Mouse (Mus musculus): ENCODE data around the gene Mical1. TPM values are rescaled to one million over a fixed set of nuclear protein-coding genes. Genes with fewer than 3 reads are reported as not detected.

Gene Mical1
- polyA plus RNA-seq, 1 experiment from 2014 or later, result 44.8 TPM

DNA sequence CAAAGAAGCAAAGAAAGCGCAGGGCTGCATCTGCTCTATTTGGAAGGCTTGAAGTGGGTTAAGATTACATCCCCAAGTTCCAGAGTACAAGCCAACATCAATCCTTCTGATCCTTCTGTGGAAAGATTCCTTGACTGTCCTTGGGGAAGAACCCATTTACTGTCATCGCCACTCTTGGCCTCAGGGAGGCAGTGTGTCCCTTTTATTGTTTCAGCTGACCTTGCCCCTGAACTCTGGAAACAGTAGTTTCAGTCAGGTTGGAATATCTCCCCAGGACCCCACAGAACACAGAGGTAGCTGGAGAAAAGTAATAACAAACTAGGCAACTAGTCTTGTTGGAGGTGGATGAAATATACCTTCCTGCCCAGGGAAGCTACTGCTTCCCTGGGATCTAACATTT is 33.0 kb downstream of the Mical1 start:
- Histone ChIP-seq H3K9me3 (ENCODE audit: control insufficient read depth, low read length) (no peaks in the 10 kb centered on the region), H3K4me1 (replicated peaks; ENCODE audit: control insufficient read depth, insufficient read depth, low read length) (no peaks in the 10 kb centered on the region), H3K4me3 (replicated peaks; ENCODE audit: low read length) (no peak overlapping the region), H3K27ac (ENCODE audit: low read length) (no peak overlapping the region), H3K4me2 (ENCODE audit: low read length) (no peak overlapping the region), H3K27me3 (replicated peaks; ENCODE audit: control insufficient read depth, insufficient read depth, low read length) (no peaks in the 10 kb centered on the region), H3K36me3 (ENCODE audit: control insufficient read depth, insufficient read depth) (no peaks in the 10 kb centered on the region), H3K9ac (replicated peaks; ENCODE audit: low read depth, low read length) (no peak overlapping the region)
- ATAC-seq, result no peak
- WGBS, result 38% methylated on average over 2 of the region's 2 CpGs

DNA sequence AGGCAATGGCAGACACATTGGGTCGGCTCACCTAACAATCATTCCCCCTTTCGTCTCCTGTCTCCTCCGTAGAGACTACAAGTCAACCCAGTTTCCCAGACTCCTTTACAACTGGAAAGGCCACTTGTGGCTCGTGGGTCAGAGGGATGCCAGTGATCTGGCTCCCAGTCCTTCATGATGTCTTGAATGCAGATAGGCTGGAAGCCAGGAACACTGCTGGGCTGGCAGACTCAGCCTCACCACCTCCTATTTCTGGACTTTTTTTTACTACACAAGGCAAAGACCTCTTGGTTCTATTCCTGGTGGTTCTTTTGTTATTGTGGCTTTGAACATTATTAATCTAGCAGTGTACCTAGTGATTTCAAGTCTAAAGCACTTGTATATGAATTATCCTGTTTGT is 38.2 kb downstream of the Mical1 start:
- H3K4me1 ChIP-seq (replicated peaks; ENCODE audit: control insufficient read depth, insufficient read depth, low read length), result no peaks in the 10 kb centered on the region
- no peak for ATAC-seq
- H3K4me3 ChIP-seq (replicated peaks; ENCODE audit: low read length), result no peak overlapping the region
- H3K9me3 ChIP-seq (ENCODE audit: control insufficient read depth, low read length), result no peaks in the 10 kb centered on the region
- no peak overlapping the region for H3K9ac ChIP-seq (replicated peaks; ENCODE audit: low read depth, low read length)
- H3K36me3 ChIP-seq (ENCODE audit: control insufficient read depth, insufficient read depth), result no peaks in the 10 kb centered on the region
- no peak overlapping the region for H3K27ac ChIP-seq (ENCODE audit: low read length)
- H3K4me2 ChIP-seq (ENCODE audit: low read length), result no peak overlapping the region
- no peaks in the 10 kb centered on the region for H3K27me3 ChIP-seq (replicated peaks; ENCODE audit: control insufficient read depth, insufficient read depth, low read length)
- WGBS, result 74% methylated on average over 4 of the region's 4 CpGs

DNA sequence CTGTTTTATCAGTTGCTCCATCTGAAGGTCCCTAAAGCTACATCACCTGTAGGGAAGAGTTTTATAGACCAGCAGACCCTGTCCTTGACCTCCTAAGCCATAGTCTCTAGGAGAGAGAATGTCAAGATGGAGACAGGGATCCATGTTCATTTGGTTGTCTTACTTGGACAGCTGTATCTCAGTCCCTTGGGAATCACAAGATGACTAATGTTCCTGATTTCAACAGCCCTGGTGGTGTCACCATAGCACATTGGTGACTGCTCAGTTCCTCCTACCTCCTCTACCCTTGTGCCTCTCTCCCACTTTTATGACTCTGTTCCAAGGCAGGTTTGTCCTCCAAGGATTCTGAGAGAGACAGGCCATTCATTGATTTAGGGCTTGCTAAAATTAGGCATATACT is 38.8 kb downstream of the Mical1 start:
- H3K9ac ChIP-seq (replicated peaks; ENCODE audit: low read depth, low read length), result no peak overlapping the region
- H3K4me2 ChIP-seq (ENCODE audit: low read length), result no peak overlapping the region
- no peaks in the 10 kb centered on the region for H3K27me3 ChIP-seq (replicated peaks; ENCODE audit: control insufficient read depth, insufficient read depth, low read length)
- H3K9me3 ChIP-seq (ENCODE audit: control insufficient read depth, low read length), result no peaks in the 10 kb centered on the region
- ATAC-seq, result no peak
- no peaks in the 10 kb centered on the region for H3K4me1 ChIP-seq (replicated peaks; ENCODE audit: control insufficient read depth, insufficient read depth, low read length)
- H3K27ac ChIP-seq (ENCODE audit: low read length), result no peak overlapping the region
- no peaks in the 10 kb centered on the region for H3K36me3 ChIP-seq (ENCODE audit: control insufficient read depth, insufficient read depth)
- no peak overlapping the region for H3K4me3 ChIP-seq (replicated peaks; ENCODE audit: low read length)

DNA sequence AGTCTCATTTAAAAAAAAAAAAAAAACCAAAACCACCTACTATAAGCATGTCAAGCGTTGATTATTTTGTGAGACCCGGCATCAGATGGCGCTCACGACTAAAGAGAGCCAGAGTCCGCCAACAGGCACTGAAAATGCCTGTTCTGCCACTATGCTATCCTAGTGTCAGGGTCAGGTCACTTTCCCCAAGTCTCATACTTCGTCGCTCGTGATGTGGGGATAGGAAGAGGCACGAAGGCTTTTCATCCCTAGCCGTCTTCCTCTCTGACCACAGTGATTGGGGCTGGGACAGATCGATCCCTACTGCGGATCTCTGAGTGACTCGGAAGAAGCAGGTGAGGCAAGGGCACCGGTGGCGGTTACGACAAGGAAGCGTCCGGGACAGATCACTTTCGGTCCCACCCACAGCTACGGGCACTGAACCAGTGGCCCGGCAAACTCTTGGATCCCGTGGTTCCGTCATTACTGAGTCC is 42.4 kb downstream of the Mical1 start:
- no peaks in the 10 kb centered on the region for H3K27me3 ChIP-seq (replicated peaks; ENCODE audit: control insufficient read depth, insufficient read depth, low read length)
- WGBS, result 0% methylated on average over 23 of the region's 23 CpGs
- H3K36me3 ChIP-seq (ENCODE audit: control insufficient read depth, insufficient read depth), result no peaks in the 10 kb centered on the region
- H3K4me1 ChIP-seq (replicated peaks; ENCODE audit: control insufficient read depth, insufficient read depth, low read length), result peaks cover 18% of the 10 kb centered on the region
- H3K4me2 ChIP-seq (ENCODE audit: low read length), result peak overlapping the region; percentile 94
- peak; percentile 52 for ATAC-seq
- peak overlapping the region; percentile 97 for H3K27ac ChIP-seq (ENCODE audit: low read length)
- H3K9ac ChIP-seq (replicated peaks; ENCODE audit: low read depth, low read length), result peak overlapping the region; percentile 93
- peak overlapping the region; percentile 94 for H3K4me3 ChIP-seq (replicated peaks; ENCODE audit: low read length)
- H3K9me3 ChIP-seq (ENCODE audit: control insufficient read depth, low read length), result no peaks in the 10 kb centered on the region

DNA sequence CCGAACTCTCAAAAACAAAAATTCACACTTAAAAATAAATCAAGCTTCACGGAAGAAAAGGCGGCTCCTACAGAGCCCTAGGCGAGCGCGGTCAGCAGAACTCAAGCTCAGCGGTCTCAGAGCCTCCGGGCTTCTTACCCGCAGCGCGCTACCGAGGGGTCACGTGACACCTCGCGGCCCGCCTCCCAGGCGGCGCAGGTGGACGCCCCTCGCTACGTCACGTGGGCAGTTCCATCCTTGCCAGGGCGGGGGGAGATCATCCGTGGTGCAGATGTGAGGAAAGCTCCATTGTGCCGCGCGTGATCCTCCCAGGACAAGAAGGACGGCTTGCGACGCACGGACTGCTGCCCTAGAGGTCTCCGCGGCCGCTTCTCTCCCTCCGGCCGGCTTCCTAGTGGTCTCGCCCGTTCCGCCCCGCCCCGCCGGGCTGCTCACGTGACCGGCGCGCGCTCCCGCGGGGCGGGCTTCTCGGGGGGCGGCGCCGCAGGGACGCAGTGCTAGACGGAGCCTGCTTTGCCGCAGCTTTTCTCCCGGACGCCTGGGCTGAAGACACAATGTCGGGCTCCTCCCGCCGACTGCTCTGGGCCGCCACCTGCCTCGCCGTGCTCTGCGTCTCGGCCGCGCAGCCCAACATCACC is 43.0 kb downstream of the Mical1 start, which contains the start of gene Cd164:
Gene Cd164 (plus strand): TSS at position 434 of the 638 bp plus-strand sequence.
- H3K9ac ChIP-seq (replicated peaks; ENCODE audit: low read depth, low read length), result peak within 1 kb of the TSS; percentile 93
- WGBS, result under 1% methylated on average over 68 of the region's 69 CpGs
- H3K36me3 ChIP-seq (ENCODE audit: control insufficient read depth, insufficient read depth), result no peaks in the 10 kb centered on the region
- no peaks in the 10 kb centered on the region for H3K27me3 ChIP-seq (replicated peaks; ENCODE audit: control insufficient read depth, insufficient read depth, low read length)
- peak; percentile 95 for ATAC-seq
- H3K27ac ChIP-seq (ENCODE audit: low read length), result peak within 1 kb of the TSS; percentile 97
- no peaks in the 10 kb centered on the region for H3K9me3 ChIP-seq (ENCODE audit: control insufficient read depth, low read length)
- H3K4me3 ChIP-seq (replicated peaks; ENCODE audit: low read length), result peak within 1 kb of the TSS; percentile 94
- H3K4me2 ChIP-seq (ENCODE audit: low read length), result peak within 1 kb of the TSS; percentile 94
- H3K4me1 ChIP-seq (replicated peaks; ENCODE audit: control insufficient read depth, insufficient read depth, low read length), result peaks cover 18% of the 10 kb centered on the region

DNA sequence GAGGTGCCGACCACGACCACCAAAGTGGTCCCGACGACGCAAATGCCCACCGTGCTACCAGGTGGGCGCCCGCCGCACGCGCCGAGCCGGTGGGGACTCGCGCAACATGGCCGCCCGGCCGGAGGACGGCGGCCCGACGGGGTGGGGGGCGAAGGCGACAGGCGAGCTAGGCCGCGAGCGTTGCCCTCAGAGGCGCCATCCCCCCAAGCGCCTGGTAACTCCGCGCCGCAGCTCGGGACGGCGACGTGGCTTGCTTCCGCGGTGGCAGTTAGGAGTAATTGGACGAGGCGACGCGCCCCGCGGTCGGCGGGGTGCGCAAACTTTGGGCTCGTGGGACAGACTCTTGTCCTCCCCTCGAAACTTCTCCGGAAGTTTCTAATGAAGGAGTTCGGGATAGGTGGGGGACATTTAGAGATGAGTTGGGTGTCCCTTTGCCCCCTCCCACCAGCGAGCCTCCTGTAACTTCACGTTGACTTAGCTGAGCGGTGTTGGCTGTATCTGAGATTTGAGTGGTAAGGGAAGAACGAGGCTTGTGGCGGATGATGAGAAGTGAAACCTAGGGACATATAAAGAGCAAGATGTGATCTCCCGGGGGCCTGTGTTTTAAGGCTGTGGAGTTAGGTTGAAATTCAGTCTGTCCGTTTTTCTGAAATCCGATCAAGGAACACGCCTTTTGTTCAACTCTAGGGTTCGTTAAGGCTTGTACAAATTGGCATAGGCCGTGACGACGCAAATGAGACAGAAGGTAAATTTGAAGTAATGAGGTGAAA is 43.7 kb downstream of the Mical1 start:
- peak overlapping the region; percentile 79 for H3K4me2 ChIP-seq (ENCODE audit: low read length)
- no peaks in the 10 kb centered on the region for H3K27me3 ChIP-seq (replicated peaks; ENCODE audit: control insufficient read depth, insufficient read depth, low read length)
- H3K9me3 ChIP-seq (ENCODE audit: control insufficient read depth, low read length), result no peaks in the 10 kb centered on the region
- WGBS, result under 1% methylated on average over 65 of the region's 65 CpGs
- peak; percentile 7 for ATAC-seq
- peaks cover 18% of the 10 kb centered on the region for H3K4me1 ChIP-seq (replicated peaks; ENCODE audit: control insufficient read depth, insufficient read depth, low read length)
- H3K9ac ChIP-seq (replicated peaks; ENCODE audit: low read depth, low read length), result peak overlapping the region; percentile 93
- peak overlapping the region; percentile 94 for H3K4me3 ChIP-seq (replicated peaks; ENCODE audit: low read length)
- H3K36me3 ChIP-seq (ENCODE audit: control insufficient read depth, insufficient read depth), result no peaks in the 10 kb centered on the region
- H3K27ac ChIP-seq (ENCODE audit: low read length), result peak overlapping the region; percentile 97

DNA sequence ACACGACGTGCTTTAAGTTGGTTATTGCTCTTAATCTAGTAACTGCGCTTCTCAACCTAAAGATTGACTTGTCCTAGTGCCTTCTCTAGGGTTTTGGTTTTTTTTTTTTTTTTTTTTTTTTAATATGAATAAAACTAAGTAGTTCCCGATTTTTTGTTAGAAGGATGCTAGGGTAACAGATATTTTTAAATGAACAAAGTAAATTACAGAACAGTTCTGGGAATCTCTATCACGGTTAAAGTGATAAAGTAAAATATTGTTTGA is 44.2 kb downstream of the Mical1 start:
- peaks cover 18% of the 10 kb centered on the region for H3K4me1 ChIP-seq (replicated peaks; ENCODE audit: control insufficient read depth, insufficient read depth, low read length)
- peak overlapping the region; percentile 93 for H3K9ac ChIP-seq (replicated peaks; ENCODE audit: low read depth, low read length)
- H3K36me3 ChIP-seq (ENCODE audit: control insufficient read depth, insufficient read depth), result no peaks in the 10 kb centered on the region
- WGBS, result 6% methylated on average over 5 of the region's 5 CpGs
- no peak for ATAC-seq
- no peaks in the 10 kb centered on the region for H3K27me3 ChIP-seq (replicated peaks; ENCODE audit: control insufficient read depth, insufficient read depth, low read length)
- no peak overlapping the region for H3K27ac ChIP-seq (ENCODE audit: low read length)
- peak overlapping the region; percentile 79 for H3K4me2 ChIP-seq (ENCODE audit: low read length)
- no peaks in the 10 kb centered on the region for H3K9me3 ChIP-seq (ENCODE audit: control insufficient read depth, low read length)
- H3K4me3 ChIP-seq (replicated peaks; ENCODE audit: low read length), result peak overlapping the region; percentile 94

DNA sequence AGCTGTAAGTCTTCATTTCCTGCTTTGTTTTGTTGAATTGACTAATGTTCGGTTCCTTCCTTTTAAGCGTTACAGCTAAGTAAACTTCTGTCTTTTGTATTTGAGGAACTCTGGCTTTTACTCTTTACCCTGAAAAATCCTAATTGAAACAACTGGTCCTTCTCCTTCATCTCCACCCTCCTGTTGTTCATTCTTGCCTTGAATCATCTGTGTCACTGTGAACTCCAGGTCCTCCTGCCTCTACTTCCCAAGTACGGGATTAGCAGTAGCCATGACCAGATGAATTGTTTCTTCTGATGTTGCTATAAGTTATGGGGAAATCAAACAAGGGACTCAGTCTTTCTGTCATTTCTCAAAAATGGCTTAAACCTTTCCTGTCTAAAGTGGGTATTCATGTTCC is 47.3 kb downstream of the Mical1 start:
- Histone ChIP-seq H3K9me3 (ENCODE audit: control insufficient read depth, low read length) (no peaks in the 10 kb centered on the region), H3K27me3 (replicated peaks; ENCODE audit: control insufficient read depth, insufficient read depth, low read length) (no peaks in the 10 kb centered on the region), H3K4me1 (replicated peaks; ENCODE audit: control insufficient read depth, insufficient read depth, low read length) (peaks cover 18% of the 10 kb centered on the region), H3K4me2 (ENCODE audit: low read length) (no peak overlapping the region), H3K4me3 (replicated peaks; ENCODE audit: low read length) (no peak overlapping the region), H3K27ac (ENCODE audit: low read length) (no peak overlapping the region), H3K9ac (replicated peaks; ENCODE audit: low read depth, low read length) (no peak overlapping the region), H3K36me3 (ENCODE audit: control insufficient read depth, insufficient read depth) (peaks cover 1% of the 10 kb centered on the region; the same call in 1 of the 2 replicates)
- no peak for ATAC-seq
- 89% methylated on average over 3 of the region's 3 CpGs for WGBS

DNA sequence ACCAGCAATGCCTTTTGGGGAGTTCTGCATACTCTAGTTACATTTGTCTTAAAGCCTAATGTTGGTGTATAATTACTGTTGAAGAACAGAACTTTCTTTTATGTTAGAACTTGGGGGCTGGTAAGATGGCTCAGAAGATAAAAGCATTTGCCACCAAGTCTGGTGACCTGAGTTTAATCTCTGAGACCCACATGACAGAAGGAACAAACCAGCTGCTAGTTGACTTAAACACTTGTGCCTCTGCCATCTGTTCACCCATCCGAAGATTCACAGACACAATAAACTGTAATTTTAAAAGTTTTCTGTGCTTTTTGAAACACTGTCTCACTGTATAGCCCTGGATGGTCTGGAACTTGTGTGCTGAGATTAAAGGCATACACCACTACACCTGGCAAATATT is 49.6 kb downstream of the Mical1 start:
- H3K36me3 ChIP-seq (ENCODE audit: control insufficient read depth, insufficient read depth), result peaks cover 10% of the 10 kb centered on the region
- peaks cover 16% of the 10 kb centered on the region for H3K4me1 ChIP-seq (replicated peaks; ENCODE audit: control insufficient read depth, insufficient read depth, low read length)
- H3K4me3 ChIP-seq (replicated peaks; ENCODE audit: low read length), result no peak overlapping the region
- H3K4me2 ChIP-seq (ENCODE audit: low read length), result no peak overlapping the region
- no peak overlapping the region for H3K27ac ChIP-seq (ENCODE audit: low read length)
- no peak for ATAC-seq
- no peaks in the 10 kb centered on the region for H3K9me3 ChIP-seq (ENCODE audit: control insufficient read depth, low read length)
- WGBS, result 54% methylated on average over 1 of the region's 1 CpGs
- no peak overlapping the region for H3K9ac ChIP-seq (replicated peaks; ENCODE audit: low read depth, low read length)
- no peaks in the 10 kb centered on the region for H3K27me3 ChIP-seq (replicated peaks; ENCODE audit: control insufficient read depth, insufficient read depth, low read length)

Measured in forebrain, embryonic 16.5 days (tissue).